Mouse (Mus musculus): ENCODE measurements around the gene Vps26a. TPM values are rescaled to one million over a fixed set of nuclear protein-coding genes. Genes with fewer than 3 reads are reported as not detected.
"Not testable (repeated sequence)": the region's sequence is repeated elsewhere in the genome, so short reads cannot be mapped to it uniquely, and the experiment has no call there.

The Vps26a gene
- total RNA-seq, 2 experiments from 2014 or later = 29.4 to 37.3 TPM

DNA sequence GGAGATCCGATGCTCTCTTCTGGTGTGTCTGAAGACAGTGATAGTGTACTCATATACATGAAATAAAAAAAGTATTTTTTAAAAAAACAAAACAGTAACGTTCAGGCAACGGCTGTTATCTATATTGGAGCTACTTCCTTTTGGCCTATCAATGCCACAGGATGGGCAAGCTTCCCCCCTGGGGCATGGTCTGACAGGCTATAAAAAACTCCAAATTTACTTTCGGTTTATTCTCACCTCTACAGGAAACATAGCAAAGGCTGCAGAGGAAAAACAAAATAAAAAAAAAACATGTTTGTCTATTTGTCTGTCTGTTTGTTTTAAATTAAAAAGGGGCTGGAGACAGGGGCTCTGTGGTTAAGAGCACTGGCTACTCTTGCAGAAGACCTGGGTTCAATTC, 16.7 kb upstream of the Vps26a start:
- ATAC-seq (replicated peaks; ENCODE audit: low FRiP score, poor library complexity, severe bottlenecking) = no peak

DNA sequence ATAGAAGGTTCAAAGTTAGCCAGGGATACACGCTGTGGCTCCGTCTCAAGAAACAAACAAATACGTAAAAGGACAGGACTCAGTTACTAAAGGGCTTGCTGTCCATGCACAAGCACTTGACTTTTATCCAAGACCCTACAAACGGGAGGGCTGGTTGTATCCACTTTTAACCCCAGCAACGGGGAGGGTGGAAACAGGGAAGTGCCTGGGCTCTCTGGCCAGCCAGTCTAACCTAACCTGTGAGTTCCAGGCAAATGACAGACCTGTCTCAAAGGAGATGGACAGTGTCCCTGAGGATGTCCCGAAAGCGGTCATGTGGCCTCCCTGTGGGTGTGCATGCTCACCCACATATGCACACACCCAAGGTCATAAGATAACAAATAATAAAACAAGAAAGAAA, 15.3 kb upstream of the Vps26a start:
- ATAC-seq (replicated peaks; ENCODE audit: low FRiP score, poor library complexity, severe bottlenecking) = no peak

DNA sequence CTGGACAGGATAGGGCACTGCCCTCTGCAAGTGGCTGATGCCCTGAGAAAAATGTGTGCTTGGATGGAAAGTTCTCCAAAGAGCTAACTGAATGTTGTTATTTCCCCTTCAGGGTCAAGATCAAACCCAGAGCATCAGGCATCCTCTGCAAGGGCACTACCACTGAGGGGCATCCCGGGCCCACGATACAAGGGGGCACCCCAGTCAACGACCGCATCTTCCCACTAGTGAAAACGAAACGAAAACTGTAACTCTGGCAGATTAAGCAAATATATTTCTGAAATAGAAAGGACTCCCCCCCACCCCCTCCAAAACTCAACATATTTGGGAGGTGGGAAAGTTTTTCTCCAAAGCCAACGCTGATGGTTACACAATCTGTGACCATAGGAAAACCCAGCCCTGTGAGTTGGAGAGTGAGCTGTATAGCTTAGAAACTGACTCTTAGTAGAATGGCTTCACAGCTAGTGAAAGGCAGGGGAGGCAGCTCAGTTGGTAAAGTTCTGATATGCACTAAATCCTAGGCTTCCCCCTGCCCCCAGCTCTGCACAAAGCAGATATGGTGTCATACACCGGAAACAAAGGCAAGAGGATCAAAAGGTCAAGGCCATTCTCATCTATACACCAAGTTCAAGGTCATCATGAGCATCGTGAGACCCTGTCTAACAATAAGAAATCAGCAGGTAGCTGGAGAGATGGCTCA, 14.5 kb upstream of the Vps26a start:
- no peak for ATAC-seq (replicated peaks; ENCODE audit: low FRiP score, poor library complexity, severe bottlenecking)

DNA sequence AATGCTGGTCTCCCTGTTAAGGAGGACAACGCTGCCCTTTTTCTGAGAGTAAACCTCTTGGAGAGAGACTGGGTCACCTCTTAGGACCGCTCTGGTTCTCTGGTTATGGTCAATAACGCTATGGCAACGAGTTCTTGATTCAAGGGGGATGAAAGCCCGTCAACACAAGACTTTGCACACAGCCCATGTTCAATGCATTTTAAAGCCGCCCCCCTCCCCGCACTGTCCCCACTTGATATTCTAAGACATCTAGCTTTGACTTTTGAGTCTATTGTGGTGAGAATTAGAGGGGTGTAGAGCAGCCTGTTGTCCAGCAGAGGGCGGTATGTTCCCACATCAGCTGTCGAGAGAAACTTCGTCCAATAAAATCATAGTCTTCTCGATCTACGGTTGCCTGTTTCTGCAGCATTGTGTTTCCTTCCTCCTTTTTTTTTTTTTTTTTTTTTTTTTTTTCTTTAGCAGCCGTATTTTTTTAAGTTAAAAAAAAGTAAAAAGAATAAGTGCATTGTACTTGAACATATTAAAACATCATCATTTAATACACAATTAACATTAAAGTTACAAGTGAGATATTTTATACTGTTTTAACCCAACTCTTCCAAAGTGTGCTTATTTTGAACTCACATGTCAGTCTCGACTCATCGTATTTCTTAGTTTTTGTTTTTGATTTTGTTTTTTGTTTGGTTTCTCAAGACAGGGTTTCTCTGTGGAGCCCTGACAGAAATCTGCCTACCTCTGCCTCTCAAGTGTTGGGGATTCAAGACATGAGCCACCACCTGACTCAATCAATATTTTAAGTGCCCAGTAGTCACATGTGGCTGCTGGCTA, 13.7 kb upstream of the Vps26a start:
- ATAC-seq (replicated peaks; ENCODE audit: low FRiP score, poor library complexity, severe bottlenecking) = peak; percentile 77

DNA sequence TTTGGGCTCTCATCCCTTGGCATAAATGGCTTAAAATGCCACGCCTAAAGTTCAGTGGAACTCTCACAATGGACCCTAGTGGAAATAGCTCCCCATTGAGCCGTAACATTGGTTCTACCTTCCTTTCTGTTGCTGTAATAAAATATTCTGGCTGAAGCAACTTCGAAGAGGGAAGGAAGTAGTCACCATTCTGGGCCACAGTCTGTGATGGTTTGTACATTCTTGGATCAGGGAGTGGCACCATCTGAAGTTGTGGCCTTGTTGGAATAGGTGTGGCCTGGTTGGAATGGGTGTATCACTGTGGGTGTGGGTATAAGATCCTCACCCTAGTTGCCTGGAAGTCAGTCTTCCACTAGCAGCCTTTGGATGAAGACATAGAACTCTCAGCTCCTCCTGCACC, 5.1 kb upstream of the Vps26a start:
- ATAC-seq (replicated peaks; ENCODE audit: low FRiP score, poor library complexity, severe bottlenecking) = not testable (repeated sequence)

DNA sequence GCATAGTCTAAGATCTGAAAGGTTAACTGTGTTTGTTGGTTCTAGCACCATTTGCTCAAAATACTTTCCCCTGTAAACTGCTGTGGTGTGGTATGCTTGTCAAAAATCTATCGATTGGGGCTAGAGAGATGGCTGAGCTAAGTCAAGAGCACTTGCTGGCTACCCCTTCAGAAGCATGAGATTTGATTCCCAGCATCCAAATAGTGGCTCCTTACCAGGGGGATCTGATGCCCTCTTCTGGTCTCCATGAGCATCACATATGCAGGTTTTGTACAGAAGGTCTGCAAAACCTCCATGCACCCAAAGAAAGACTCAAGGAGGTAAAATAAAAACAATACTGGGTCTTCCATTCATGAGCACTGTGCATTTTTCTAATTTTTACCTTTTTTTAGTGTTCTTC, 1.7 kb upstream of the Vps26a start:
- 0 out of 2 replicates have a peak, but pooled peaks have one; percentile 30 for ATAC-seq (replicated peaks; ENCODE audit: low FRiP score, poor library complexity, severe bottlenecking)

DNA sequence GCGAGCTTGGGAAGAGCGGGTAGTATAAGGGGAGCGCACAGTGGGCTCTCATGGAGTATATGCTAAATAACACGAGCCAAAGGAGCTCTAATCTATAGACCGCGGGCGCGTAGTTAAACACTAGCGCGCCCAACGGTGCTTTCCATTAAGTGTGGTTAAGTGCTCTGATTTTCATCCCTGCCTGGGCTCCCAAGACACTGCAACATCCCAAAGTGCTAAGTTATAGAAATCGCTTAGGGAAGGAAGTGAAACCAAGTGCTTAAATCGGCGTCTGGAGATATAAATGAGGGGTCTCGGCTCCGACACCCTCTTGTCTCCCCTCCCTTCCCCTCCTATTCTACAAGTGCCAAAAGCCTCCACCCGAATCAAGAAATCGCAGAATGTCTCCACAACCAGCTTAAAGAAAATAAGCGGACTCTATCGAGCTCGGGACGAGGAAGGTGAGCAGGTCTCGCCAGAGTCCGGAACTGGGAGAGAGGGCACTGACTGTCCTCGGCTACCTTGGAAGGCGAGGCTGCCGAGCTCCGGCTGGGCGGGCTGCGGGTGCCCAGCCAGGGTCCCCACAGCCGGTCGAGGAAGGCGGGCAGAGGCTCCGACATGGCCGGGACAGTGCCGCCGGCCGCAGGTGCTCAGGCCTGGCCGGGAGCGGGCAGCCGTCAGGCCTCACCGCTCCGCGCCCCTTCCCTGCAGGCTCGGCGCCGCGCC, 575 bp downstream of the Vps26a start:
- ATAC-seq (replicated peaks; ENCODE audit: low FRiP score, poor library complexity, severe bottlenecking) = peak; percentile 43

DNA sequence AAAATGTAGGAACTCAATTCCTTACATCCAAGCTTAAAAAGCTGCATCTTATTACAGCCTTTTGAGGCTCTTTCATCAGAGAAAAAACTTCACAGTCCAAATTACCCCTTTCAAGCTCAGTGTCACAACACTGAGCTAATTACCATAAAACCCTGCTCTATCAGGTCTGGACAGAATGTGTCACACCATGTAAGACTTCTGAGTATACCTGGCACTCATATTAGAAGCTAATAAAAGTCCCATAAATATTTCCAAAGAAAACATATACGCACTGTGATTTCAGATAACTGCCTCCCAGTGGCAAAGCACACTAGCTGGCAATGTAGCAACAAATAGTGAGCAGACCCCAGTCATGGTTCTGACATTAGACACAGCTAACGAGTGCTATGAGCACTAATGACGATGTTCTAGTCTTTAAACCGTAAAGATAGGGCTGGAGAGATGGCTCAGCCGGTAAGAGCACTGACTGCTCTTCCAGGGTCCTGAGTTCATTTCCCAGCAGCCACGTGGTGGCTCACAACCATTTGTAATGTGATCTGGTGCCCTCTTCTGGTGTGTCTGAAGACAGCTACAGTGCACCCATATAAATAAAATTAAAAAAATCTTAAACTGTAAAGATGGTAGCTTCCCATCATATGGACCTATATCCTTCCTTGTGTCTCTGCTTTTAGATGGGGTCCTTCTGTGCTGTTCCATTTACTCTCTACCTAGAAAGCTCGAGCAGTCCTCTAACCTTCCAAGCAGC, 5.3 kb downstream of the Vps26a start:
- no peak for ATAC-seq (replicated peaks; ENCODE audit: low FRiP score, poor library complexity, severe bottlenecking)

DNA sequence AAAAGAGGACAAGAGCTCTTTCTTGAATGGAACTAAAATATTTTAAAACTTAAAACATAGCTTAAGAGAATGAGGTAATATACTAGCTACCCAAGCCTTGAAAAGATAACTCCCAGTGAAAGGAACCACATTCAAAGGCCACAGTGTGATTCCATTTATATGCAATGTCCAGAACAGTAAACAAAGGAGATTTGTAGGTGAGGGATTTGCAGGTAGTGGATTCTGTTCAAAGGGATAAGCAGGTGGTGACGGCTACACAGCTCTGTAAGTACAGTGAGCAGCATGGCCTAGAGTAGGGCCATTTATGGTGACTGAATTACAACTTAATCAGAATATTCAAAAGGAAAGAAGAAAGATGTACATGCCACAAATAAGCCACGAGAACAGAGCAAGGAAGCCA, 9.6 kb downstream of the Vps26a start:
- no peak for ATAC-seq (replicated peaks; ENCODE audit: low FRiP score, poor library complexity, severe bottlenecking)

DNA sequence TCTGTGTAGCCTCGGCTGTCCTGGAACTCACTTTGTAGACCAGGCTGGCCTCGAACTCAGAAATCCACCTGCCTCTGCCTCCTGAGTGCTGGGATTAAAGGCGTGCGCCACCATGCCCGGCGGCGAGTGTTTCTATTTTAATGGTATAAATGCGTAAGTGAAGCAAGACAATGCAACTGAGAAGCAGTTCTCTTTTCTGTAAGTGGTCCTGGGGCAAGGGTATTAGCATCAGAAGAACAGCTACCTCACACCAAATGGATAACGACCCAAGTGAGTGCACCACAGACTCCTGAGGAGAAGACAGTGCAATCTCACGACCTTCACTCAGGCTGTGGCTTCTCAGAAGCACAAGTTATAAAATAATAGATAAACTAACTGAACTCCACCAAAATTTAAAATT, 11.7 kb downstream of the Vps26a start:
- ATAC-seq (replicated peaks; ENCODE audit: low FRiP score, poor library complexity, severe bottlenecking) = no peak

DNA sequence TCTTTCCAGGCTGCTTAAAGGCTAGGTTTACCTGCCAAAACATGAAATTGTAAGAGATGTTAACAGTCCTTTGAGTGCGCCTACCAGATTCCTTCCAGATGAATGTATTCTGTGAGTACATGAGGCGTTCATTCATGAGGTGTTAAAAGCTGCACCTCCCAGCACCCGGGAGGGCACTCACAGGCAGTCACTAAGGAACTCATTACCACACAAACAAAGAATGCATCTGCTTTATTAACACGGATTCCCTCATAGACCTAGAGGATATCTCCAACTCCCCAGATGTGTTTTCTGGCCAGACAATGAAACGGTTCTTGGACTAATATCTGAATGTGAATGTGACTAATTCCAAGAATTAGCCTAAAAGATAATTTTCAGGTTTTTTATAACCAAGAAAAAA, 15.5 kb downstream of the Vps26a start:
- ATAC-seq (replicated peaks; ENCODE audit: low FRiP score, poor library complexity, severe bottlenecking) = no peak

DNA sequence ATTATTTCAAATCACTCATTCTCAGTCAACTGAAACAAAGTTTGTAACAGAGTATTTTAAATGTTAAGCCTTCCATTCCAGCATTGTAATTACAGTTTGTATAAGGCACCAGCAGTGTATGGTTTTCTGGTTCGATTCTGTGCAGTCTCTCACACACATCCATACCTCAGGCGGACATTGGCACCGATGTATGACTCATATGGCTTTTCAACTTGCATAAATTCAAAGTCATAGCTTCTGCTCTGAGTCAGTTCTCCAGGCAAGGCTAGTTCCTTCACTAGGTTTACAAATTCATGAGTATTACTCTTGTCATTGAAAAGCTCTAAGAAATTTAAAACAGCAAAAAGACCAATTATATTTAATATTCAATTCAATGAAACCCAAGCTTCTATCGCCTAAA, 16.9 kb downstream of the Vps26a start:
- no peak for ATAC-seq (replicated peaks; ENCODE audit: low FRiP score, poor library complexity, severe bottlenecking)

DNA sequence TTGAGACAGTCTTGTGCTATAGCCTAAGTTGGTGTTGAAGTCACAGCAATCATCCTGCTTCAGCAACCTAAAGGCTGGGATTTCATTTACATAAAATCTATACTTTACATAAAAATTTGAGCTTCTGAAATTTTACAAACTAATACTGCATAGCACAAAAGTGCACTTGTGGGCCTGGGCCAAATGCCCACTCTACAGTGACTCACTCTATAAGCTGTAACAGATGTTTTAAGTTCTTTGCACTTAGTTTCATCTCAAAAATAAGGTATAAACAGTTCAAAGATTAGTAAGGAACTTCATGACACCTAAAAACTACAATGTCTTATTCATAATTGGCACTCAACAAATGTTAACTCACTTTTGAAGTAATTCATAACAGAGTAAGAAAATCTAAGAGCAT, 25.3 kb downstream of the Vps26a start:
- ATAC-seq (replicated peaks; ENCODE audit: low FRiP score, poor library complexity, severe bottlenecking) = no peak

DNA sequence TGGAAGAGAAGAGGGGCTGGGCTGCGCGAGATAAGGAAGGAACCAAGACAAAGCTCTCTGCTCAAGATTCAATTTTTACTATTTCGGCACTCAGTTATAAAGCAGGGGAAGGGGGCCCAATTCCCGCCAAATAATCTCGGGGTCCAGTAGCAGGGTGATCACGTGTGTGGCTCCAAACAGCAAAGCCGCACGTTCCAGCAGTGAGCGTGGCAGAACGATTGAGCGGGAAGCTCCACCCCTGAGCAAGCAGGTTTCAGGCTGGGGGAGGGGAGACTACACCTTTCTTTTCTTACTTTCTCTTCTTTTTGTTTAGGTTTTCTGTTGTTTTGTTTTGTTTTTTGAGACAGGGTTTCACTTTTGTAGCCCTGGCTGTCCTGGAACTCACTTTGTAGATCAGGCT, 34.6 kb downstream of the Vps26a start:
- ATAC-seq (replicated peaks; ENCODE audit: low FRiP score, poor library complexity, severe bottlenecking) = not testable (repeated sequence)

DNA sequence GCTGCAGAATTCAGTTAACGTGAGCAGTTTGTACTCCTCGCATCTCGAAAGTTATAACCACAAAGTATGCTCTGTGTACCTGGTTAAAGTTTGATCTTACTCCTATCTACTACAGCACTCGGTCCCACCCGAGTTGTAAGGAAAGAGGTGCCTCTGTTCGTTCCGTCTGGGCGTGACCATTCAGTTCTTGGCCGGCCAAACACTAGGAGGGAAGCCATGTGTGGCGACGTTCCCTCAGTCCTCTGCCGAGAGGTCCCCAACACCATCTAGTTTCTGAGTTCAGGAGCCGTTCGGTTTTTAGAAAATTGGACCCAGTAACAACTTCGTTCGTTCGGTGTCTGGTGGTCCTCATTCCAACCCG, 36.3 kb downstream of the Vps26a start:
- ATAC-seq (replicated peaks; ENCODE audit: low FRiP score, poor library complexity, severe bottlenecking) = 0 out of 2 replicates have a peak, but pooled peaks have one; percentile 12

DNA sequence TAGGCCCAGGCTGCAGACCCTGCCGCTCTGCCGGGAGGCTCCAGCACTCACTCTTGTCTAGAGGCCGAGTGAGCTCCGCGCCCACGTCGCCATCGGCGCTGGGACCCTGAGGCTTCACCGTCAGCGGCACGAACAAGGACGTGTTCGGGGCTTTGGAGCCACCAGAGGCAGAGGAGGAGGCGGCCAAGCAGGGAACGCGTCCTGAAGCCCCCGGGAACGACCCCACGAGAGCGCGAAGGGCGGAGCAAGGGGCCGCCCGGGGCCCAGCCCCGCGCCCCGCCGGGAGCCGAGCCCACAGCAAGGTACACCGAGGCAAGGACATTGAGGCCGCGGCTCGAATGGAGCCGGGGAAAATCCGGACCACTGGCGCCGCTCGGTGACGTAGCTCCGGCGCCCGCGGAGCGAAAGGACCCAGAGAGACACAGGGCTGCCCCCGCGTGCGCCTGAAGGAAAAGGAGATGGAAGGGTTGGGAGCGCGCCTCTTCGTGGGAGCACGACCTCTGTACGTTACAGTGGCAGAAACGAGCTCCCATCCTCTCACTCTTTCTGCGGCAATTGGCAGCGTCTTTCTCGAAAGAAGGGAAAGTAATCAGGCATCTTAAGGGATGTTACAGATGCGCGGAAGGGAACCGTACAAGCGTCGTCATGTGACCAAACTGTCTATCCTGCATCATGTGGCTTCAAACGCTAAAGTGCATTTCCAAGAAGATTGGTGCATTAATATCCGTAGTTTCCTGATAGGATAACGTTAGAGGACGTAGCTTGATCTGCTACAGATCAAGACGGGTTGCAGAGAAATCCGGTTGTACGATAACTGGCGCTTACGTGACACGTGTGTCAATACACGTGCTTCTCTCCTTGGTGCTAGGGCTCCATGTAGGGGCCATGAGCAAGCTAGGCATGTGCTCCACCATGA, 37.0 kb downstream of the Vps26a start, which contains the start of the genes 4930507D05Rik and Supv3l1:
Gene 4930507D05Rik (plus strand): TSS at position 126 of the 916 bp plus-strand sequence.
Gene Supv3l1 (minus strand): TSS at position 375 of the 916 bp plus-strand sequence.
- peak; percentile 86 for ATAC-seq (replicated peaks; ENCODE audit: low FRiP score, poor library complexity, severe bottlenecking)

DNA sequence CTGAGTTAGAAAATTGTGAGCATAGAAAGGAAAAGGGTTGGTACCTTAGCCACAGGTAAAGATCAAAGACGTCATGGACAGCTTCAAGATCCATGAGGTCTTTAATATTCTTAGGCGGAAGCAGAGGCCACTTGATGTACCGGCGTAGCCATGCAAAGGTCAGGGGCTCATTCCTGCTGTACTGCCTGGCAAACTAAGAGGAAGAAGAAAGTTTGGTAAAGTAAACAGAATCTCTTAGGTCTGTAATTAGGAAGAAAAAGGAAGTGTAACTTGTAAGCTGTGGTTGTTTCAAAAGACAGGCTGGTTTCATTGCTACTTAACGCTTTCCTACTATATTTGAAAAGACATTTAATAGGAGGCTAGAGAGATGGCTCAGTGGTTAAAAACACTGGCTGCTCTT, 56.2 kb downstream of the Vps26a start:
- no peak for ATAC-seq (replicated peaks; ENCODE audit: low FRiP score, poor library complexity, severe bottlenecking)

DNA sequence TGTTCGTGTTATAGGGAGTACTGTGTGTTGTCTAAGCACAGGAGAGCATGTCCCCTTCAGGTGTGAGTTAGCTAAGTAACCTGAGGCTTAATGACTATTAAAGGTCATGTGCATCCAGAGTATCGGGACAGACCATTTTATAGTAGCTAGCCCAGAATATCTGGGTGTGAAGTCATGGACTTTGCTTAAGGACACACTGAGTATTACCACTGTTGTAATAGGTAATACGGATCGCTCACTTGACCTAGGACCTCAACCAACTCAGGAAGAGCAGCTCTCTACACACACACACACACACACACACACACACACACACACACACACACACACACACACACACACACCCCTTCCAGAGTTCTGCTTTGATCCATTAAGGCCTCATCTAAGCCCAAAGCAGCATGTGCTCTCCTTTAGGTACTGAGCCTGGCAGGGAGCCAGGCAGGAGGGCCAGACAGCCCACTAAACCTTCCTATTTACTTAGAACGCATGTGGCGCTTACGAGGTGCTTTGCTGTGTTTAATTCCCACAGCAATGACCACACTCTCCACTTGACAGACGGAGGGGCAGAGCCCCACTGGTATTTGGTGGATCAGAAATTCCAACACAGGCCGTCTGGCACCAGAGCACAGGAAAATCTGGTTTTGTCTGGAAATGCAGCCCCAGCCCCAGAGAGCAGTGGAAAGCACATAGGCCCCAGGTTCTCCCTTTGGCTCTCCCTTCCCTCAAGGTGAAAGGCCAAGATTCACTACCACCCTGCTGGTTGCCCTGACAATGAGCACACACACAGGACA, 61.3 kb downstream of the Vps26a start:
- no peak for ATAC-seq (replicated peaks; ENCODE audit: low FRiP score, poor library complexity, severe bottlenecking)
